Mouse (Mus musculus): ENCODE results near the gene Gm49630. TPM values are rescaled to one million over a fixed set of nuclear protein-coding genes. Genes with fewer than 3 reads are reported as not detected.
"Not testable (repeated sequence)": the region's sequence is repeated elsewhere in the genome, so short reads cannot be mapped to it uniquely, and the experiment has no call there.

Gm49630 gene
- polyA plus RNA-seq, 1 experiment from 2014 or later, result not detected

- not testable (repeated sequence) for H3K4me2 ChIP-seq (replicated peaks; ENCODE audit: low read depth, low read length); H3K27me3 ChIP-seq (ENCODE audit: control insufficient read depth, insufficient read depth, low read length); H3K4me1 ChIP-seq (ENCODE audit: control insufficient read depth, insufficient read depth, low read length); H3K9me3 ChIP-seq (ENCODE audit: control insufficient read depth, low read depth, low read length); H3K4me3 ChIP-seq (ENCODE audit: low read depth, low read length); H3K9ac ChIP-seq (replicated peaks; ENCODE audit: low read depth, low read length); ATAC-seq (ENCODE audit: insufficient number of reproducible peaks, insufficient read depth, low FRiP score, low read depth); H3K27ac ChIP-seq (ENCODE audit: low read length); H3K36me3 ChIP-seq (ENCODE audit: control insufficient read depth, insufficient read depth, low read length)
- WGBS, result 68% methylated on average over 4 of the region's 4 CpGs
These were observed 12.0 kb downstream of the Gm49630 start for GRCm38 (mm10) chr17:7359806-7360205.

- ATAC-seq (ENCODE audit: insufficient number of reproducible peaks, insufficient read depth, low FRiP score, low read depth); H3K27ac ChIP-seq (ENCODE audit: low read length); H3K9me3 ChIP-seq (ENCODE audit: control insufficient read depth, low read depth, low read length); H3K27me3 ChIP-seq (ENCODE audit: control insufficient read depth, insufficient read depth, low read length); H3K9ac ChIP-seq (replicated peaks; ENCODE audit: low read depth, low read length); H3K4me1 ChIP-seq (ENCODE audit: control insufficient read depth, insufficient read depth, low read length); H3K4me2 ChIP-seq (replicated peaks; ENCODE audit: low read depth, low read length); H3K36me3 ChIP-seq (ENCODE audit: control insufficient read depth, insufficient read depth, low read length); H3K4me3 ChIP-seq (ENCODE audit: low read depth, low read length): not testable (repeated sequence)
- WGBS, result 89% methylated on average over 1 of the region's 1 CpGs
These were observed 19.2 kb downstream of the Gm49630 start, which contains the start of gene Ttll2 for GRCm38 (mm10) chr17:7352596-7352995. Gene Ttll2 (minus strand): TSS chr17:7352696.

- ATAC-seq (ENCODE audit: insufficient number of reproducible peaks, insufficient read depth, low FRiP score, low read depth); H3K9ac ChIP-seq (replicated peaks; ENCODE audit: low read depth, low read length); H3K36me3 ChIP-seq (ENCODE audit: control insufficient read depth, insufficient read depth, low read length); H3K4me1 ChIP-seq (ENCODE audit: control insufficient read depth, insufficient read depth, low read length); H3K4me2 ChIP-seq (replicated peaks; ENCODE audit: low read depth, low read length); H3K27me3 ChIP-seq (ENCODE audit: control insufficient read depth, insufficient read depth, low read length); H3K9me3 ChIP-seq (ENCODE audit: control insufficient read depth, low read depth, low read length); H3K4me3 ChIP-seq (ENCODE audit: low read depth, low read length); H3K27ac ChIP-seq (ENCODE audit: low read length): not testable (repeated sequence)
- WGBS, result 68% methylated on average over 2 of the region's 3 CpGs
These were observed 23.0 kb downstream of the Gm49630 start for GRCm38 (mm10) chr17:7348765-7349164.

- H3K4me3 ChIP-seq (ENCODE audit: low read depth, low read length); H3K9ac ChIP-seq (replicated peaks; ENCODE audit: low read depth, low read length); H3K36me3 ChIP-seq (ENCODE audit: control insufficient read depth, insufficient read depth, low read length); H3K4me2 ChIP-seq (replicated peaks; ENCODE audit: low read depth, low read length); H3K9me3 ChIP-seq (ENCODE audit: control insufficient read depth, low read depth, low read length); H3K4me1 ChIP-seq (ENCODE audit: control insufficient read depth, insufficient read depth, low read length); ATAC-seq (ENCODE audit: insufficient number of reproducible peaks, insufficient read depth, low FRiP score, low read depth); H3K27ac ChIP-seq (ENCODE audit: low read length); H3K27me3 ChIP-seq (ENCODE audit: control insufficient read depth, insufficient read depth, low read length): not testable (repeated sequence)
- WGBS, result 76% methylated on average over 7 of the region's 9 CpGs
These were observed 34.4 kb downstream of the Gm49630 start for GRCm38 (mm10) chr17:7337381-7337780.

GRCm38 (mm10) chr17:7332745-7333144, 39.0 kb downstream of the Gm49630 start:
- not testable (repeated sequence) for H3K4me2 ChIP-seq (replicated peaks; ENCODE audit: low read depth, low read length); H3K27ac ChIP-seq (ENCODE audit: low read length); H3K27me3 ChIP-seq (ENCODE audit: control insufficient read depth, insufficient read depth, low read length); H3K4me3 ChIP-seq (ENCODE audit: low read depth, low read length); H3K36me3 ChIP-seq (ENCODE audit: control insufficient read depth, insufficient read depth, low read length); H3K4me1 ChIP-seq (ENCODE audit: control insufficient read depth, insufficient read depth, low read length); ATAC-seq (ENCODE audit: insufficient number of reproducible peaks, insufficient read depth, low FRiP score, low read depth); H3K9ac ChIP-seq (replicated peaks; ENCODE audit: low read depth, low read length); H3K9me3 ChIP-seq (ENCODE audit: control insufficient read depth, low read depth, low read length)
- 81% methylated on average over 3 of the region's 5 CpGs for WGBS

GRCm38 (mm10) chr17:7326415-7326814, 45.4 kb downstream of the Gm49630 start:
- H3K9me3 ChIP-seq (ENCODE audit: control insufficient read depth, low read depth, low read length); H3K4me2 ChIP-seq (replicated peaks; ENCODE audit: low read depth, low read length); ATAC-seq (ENCODE audit: insufficient number of reproducible peaks, insufficient read depth, low FRiP score, low read depth); H3K9ac ChIP-seq (replicated peaks; ENCODE audit: low read depth, low read length); H3K27ac ChIP-seq (ENCODE audit: low read length); H3K4me3 ChIP-seq (ENCODE audit: low read depth, low read length); H3K27me3 ChIP-seq (ENCODE audit: control insufficient read depth, insufficient read depth, low read length); H3K36me3 ChIP-seq (ENCODE audit: control insufficient read depth, insufficient read depth, low read length); H3K4me1 ChIP-seq (ENCODE audit: control insufficient read depth, insufficient read depth, low read length): not testable (repeated sequence)
- WGBS, result 50% methylated on average over 5 of the region's 8 CpGs

GRCm38 (mm10) chr17:7324346-7324745, 47.4 kb downstream of the Gm49630 start, which contains the start of gene Tcp10a:
Gene Tcp10a (plus strand): TSS chr17:7324646.
- not testable (repeated sequence) for H3K4me3 ChIP-seq (ENCODE audit: low read depth, low read length)

GRCm38 (mm10) chr17:7319789-7320188, 52.0 kb downstream of the Gm49630 start:
- not testable (repeated sequence) for H3K36me3 ChIP-seq (ENCODE audit: control insufficient read depth, insufficient read depth, low read length); H3K27me3 ChIP-seq (ENCODE audit: control insufficient read depth, insufficient read depth, low read length); H3K27ac ChIP-seq (ENCODE audit: low read length); H3K9ac ChIP-seq (replicated peaks; ENCODE audit: low read depth, low read length); H3K4me1 ChIP-seq (ENCODE audit: control insufficient read depth, insufficient read depth, low read length); H3K4me2 ChIP-seq (replicated peaks; ENCODE audit: low read depth, low read length); H3K9me3 ChIP-seq (ENCODE audit: control insufficient read depth, low read depth, low read length); H3K4me3 ChIP-seq (ENCODE audit: low read depth, low read length); ATAC-seq (ENCODE audit: insufficient number of reproducible peaks, insufficient read depth, low FRiP score, low read depth)
- 75% methylated on average over 6 of the region's 6 CpGs for WGBS

More at GRCm38 (mm10) chr17:7324346-7324745, 47.4 kb downstream of the Gm49630 start, which contains the start of gene Tcp10a:
- not testable (repeated sequence) for H3K36me3 ChIP-seq (ENCODE audit: control insufficient read depth, insufficient read depth, low read length); ATAC-seq (ENCODE audit: insufficient number of reproducible peaks, insufficient read depth, low FRiP score, low read depth); H3K27me3 ChIP-seq (ENCODE audit: control insufficient read depth, insufficient read depth, low read length); H3K4me1 ChIP-seq (ENCODE audit: control insufficient read depth, insufficient read depth, low read length); H3K27ac ChIP-seq (ENCODE audit: low read length); H3K4me2 ChIP-seq (replicated peaks; ENCODE audit: low read depth, low read length); H3K9ac ChIP-seq (replicated peaks; ENCODE audit: low read depth, low read length); H3K9me3 ChIP-seq (ENCODE audit: control insufficient read depth, low read depth, low read length)
- 91% methylated on average over 3 of the region's 5 CpGs for WGBS

- not testable (repeated sequence) for H3K9ac ChIP-seq (replicated peaks; ENCODE audit: low read depth, low read length); H3K27me3 ChIP-seq (ENCODE audit: control insufficient read depth, insufficient read depth, low read length); H3K36me3 ChIP-seq (ENCODE audit: control insufficient read depth, insufficient read depth, low read length); H3K4me2 ChIP-seq (replicated peaks; ENCODE audit: low read depth, low read length); H3K4me3 ChIP-seq (ENCODE audit: low read depth, low read length); H3K27ac ChIP-seq (ENCODE audit: low read length); H3K9me3 ChIP-seq (ENCODE audit: control insufficient read depth, low read depth, low read length); H3K4me1 ChIP-seq (ENCODE audit: control insufficient read depth, insufficient read depth, low read length); ATAC-seq (ENCODE audit: insufficient number of reproducible peaks, insufficient read depth, low FRiP score, low read depth)
- 87% methylated on average over 6 of the region's 8 CpGs for WGBS
These were observed 55.9 kb downstream of the Gm49630 start for GRCm38 (mm10) chr17:7315693-7316382.
